Mouse (Mus musculus) kidney, postnatal 14 days (tissue): ENCODE data around the gene Fkbp7.

Source experiments
- DNase-seq: peaks from one replicate; pipeline ENCODE4 v3.0.0; 2022; ENCODE audit warnings: mixed read lengths

The Fkbp7 gene

DNA sequence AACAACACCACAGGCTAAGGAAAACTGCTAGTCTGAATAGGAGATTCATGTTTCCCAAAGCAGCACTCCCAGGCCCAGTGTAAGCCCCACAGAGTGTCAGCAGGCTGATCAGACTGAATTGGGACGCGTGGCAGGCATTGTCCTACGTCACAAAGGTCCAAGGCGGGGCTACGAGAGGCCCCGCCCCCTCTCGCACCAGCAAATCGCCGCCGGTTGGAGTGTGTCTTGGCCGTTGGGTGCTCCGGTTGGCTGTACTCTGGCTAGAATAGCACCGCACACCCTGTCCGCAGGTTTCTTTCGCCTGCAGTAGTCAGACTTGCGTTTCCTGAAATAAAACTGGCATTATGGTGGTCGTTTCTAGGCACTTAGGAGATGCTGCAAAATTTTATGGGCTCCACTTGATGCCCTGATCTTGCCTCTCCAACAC is at the start of gene Fkbp7:
Gene Fkbp7 (minus strand): TSS at position 151 of the 427 bp plus-strand sequence.
- peak; percentile 95 for DNase-seq

DNA sequence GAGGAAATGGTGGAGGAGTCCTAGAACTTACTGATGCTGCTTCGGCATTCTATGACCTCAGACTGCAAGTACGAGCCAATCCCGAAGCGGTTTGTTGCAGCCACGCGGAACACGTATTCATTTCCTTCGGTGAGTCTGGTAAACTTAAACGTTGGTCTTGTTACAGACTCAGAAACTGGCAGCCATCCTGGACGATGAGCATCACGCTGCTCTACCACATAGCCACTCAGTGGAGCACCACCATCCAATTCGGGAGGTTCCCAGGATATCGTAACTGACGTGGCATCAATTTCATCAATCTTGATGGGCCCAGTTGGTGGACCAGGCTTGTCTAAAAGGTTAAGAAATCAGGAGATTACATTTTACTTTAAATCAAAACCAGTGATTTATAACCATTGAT is 46.7 kb upstream of the Fkbp7 start:
- no peak for DNase-seq

GRCm38 (mm10) chr2:76714984-76715383 is 42.1 kb upstream of the Fkbp7 start:
- no peak for DNase-seq

DNA sequence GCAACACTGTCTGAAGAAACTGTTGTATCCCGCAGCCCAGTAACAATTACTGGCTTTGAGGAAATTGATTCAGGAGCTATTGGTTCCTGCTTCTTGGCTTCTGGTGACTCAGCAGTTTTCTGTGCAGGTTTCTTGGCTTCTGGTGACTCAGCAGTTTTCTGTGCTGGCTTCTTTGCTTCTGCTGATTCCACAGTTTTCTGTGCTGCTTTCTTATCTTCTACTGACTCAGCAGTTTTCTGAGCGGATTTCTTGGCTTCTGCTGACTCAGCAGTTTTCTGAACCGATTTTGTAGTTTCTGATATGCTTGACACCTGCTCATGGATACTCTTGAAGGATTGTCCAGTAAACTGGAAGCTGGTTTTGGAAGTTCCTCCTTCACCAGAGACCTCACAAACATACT is 35.6 kb upstream of the Fkbp7 start:
- no peak for DNase-seq

DNA sequence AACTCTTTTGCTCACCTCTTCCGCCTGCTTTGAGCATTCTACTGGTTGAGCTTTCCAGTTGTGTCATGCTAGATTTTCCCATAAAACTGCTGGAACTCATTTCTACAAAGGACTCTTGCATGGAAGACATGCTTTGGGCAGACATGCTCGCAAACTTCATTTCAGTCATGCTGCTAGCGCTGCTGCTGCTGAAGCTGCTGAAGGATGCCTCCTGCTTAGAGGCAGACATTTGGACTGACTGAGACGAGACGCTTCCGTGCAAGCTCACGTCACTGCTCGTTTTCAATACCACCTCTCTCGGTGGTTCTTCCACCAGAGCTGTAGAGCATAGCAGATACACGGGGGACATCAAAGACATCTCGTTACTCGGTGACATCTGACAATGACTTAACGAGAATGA is 32.7 kb upstream of the Fkbp7 start:
- no peak for DNase-seq

DNA sequence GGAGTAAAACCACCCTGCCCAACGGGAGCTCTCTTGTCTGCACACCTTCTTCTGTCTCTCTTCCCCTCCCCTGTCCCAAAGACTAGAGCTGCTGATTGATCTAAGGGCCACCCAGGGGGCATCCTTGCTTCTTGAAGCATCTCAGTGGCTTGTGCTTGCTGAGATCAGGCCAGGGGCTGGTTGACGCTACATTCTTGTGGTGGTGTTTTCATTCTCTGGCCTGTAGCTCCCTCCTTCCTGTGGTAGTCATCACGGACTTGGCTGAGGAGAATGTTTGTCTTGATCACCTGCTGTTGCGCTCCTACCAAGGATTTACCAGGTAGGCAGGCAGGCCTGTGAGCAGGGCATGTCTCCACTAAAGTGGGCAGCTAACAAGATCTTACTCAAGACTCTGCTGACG is 29.8 kb upstream of the Fkbp7 start:
- no peak for DNase-seq

DNA sequence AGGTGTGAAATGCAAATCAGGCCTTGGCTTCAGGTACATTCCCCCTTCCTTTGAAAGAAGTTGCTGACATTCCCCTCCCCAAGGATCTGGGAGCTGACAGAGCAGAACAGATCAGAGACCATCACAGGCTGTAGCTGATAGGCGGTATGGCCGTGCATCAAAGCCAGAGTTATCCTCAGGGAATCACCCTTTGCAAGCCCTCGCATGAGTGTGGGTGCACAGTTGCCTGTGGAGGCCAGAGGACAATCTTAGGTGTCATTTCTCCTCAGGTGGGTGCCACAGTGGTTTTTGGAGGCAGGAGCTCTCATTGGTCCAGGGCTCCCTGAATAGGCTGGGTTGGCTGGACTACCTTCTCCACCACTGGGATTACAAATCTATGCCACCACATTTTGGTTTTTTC is 29.3 kb upstream of the Fkbp7 start:
- no peak for DNase-seq

DNA sequence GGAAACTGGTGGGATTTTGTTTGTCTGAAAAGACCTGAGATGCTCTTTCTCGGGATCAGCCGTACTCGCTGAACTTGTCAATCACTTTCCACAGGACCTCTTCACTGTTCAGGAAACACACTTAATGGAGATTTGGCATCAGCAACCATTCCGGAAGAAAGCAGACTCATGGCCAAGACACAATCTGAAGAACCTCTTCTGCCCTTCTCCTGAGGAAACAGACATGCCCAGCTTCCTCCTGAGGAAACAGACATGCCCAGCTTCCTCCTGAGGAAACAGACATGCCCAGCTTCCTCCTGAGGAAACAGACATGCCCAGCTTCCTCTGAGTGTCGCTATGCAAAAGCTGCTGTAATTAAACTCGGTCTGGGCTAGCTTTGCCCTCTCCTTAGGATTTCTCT is 22.4 kb upstream of the Fkbp7 start:
- peak; percentile 40 for DNase-seq

GRCm38 (mm10) chr2:76693765-76694164 is 20.8 kb upstream of the Fkbp7 start:
- DNase-seq: no peak

- DNase-seq: peak; percentile 82
Observed at GRCm38 (mm10) chr2:76690436-76691204, 17.7 kb upstream of the Fkbp7 start.

DNA sequence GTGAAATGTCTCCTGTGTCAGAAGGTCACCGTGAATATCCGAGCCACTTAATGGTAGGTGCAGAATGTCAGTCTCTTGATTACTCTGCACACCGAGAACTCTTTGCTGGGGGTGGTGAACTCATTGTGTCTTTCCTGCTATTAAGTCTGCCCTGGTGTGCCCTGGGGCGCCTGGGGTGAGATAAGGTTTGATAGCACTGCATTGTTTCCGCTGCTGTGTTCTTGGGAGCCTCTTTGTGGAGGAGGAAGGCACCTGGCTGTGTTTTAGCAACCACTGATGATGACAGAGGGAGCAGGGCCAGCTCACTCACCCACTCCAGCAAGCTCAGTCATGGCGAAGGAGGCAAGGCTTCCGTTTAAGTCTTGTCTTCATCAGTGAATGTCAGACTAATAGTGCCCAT is 15.2 kb upstream of the Fkbp7 start:
- DNase-seq: no peak

DNA sequence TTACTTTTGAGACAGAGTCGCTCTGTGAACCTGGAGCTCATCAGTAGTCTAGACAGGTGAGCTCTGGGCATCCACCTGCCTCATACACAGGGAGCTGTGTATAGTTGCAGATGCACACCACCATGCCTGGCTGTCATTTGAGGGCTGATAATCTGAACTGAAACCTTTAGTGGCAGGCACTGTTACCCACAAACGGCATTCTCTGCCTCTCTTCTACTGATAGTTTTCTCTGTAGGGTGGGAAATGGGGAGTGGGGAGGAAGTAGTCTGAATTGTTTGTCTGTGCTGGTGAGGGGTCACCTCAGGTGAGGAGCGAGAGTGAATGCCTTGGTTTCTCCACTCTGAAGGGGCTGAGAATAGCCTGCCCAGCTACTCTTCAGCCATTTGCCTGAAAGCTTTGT is 14.7 kb upstream of the Fkbp7 start:
- DNase-seq: no peak

GRCm38 (mm10) chr2:76686986-76687385 is 14.1 kb upstream of the Fkbp7 start:
- DNase-seq: no peak

GRCm38 (mm10) chr2:76682301-76682700 is 9.4 kb upstream of the Fkbp7 start:
- DNase-seq: no peak

DNA sequence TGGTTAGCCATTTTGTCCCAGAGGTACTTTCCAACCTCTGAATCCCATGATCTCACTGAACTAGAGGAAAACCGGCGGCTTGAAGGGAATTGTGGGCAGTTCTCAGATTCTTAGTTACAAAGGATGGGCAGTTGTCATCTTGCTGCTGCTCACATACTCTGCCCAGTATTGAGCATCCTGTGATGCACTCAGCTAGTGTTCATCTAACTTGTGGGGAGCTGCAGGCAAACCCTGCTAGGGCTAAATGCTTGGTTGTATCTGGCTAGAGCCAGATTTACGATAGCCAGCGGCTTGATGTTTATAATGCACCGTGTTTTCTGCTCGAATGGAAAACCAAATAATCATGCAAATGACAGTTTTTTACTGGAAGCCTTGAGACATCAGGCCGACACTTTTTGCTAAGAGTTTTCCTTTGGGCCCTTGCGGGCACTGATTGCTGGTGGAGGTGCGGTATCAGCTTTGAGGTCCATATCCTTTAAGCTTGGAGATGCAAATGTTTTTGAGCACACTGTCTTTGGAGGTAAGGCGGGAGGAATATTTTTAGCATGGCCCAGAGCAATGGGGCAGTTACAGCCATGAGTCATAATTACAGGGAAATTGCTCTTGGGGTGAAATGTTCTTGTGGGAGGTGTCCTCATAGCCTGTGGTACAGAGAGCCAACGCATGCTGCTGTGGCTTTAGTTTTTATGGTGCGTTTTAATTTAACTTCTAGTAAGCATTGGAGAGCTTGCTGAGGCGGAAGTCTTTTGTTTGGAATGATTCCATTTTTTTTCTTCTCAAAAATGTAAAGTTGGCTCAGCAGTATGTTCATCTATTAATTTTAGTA is 3.7 kb upstream of the Fkbp7 start:
- no peak for DNase-seq

DNA sequence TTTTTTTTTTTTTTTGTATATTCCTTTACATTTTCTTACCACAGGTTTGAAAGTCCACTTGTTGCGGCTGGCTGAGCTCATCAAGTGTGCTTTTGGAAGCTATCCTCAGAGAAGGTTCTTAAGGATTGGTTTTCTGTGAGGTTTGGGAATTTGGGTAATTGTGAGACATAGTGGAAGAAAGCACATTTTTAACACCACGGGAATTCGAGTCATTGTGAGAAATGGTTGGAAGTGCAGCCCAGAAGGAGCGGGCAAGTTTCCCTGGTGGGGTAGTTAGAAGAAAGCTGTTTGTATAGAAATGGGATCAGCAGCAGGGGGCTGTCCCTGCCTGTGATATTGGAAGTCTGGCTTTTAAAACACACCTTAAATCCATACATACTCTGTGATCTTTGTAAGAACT is 3.0 kb upstream of the Fkbp7 start:
- no peak for DNase-seq

DNA sequence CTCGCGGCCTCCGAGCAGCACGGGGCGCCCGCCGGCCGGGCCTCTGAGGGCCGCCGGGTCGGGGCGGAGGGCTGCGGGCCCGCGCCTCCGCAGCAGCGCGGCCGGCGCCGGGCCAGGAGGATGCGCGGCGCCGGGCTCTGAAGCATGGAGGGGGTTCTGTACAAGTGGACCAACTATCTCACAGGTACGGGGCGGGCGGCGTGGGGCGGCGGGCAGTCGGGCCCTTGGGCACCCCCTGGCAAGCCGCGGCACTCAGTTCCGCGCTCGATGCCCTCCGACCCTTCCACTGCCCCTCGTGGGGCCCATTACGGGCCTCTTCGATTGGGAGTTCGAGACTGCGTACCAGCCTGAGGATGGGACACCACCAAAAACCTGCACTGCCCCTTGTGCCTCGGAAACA is 2.5 kb upstream of the Fkbp7 start:
- DNase-seq: no peak

DNA sequence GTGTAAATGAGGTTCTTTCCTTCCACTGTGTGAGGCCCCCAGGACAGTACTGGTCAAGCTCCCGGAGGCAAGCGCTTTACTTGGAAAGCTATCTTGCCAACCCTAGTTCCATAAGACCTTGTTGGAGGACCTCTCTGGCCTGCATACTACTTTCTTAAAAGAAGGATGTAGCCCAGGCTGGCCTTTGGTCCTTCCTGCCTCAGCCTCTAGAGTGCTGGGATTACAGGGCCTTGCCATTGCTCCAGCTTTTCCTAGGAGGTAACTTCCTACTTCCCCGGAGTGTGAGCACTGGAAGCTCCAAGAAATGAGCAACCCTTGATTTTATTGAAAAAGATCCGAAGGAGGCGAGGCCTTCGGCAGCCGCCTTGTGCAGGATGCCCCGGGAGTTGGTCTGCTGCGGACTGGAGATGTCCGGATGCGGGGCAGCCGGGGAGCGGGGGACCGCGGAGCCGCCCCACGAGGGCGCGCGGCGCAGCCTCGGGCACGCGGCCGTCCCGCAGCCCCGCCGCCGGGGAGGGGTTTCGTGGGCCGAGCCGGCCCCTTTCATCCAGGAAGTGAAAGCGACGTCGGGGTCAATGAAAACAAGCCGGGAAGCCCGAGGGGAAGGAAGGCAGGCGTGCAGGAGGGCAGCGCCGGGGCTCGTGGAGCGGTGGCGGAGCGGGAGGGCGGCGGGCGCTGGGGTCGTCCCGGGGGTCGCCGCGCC is 2.0 kb upstream of the Fkbp7 start, which contains the start of gene Plekha3:
Gene Plekha3 (plus strand): TSS at position 557 of the 703 bp plus-strand sequence.
- DNase-seq: peak; percentile 92

DNA sequence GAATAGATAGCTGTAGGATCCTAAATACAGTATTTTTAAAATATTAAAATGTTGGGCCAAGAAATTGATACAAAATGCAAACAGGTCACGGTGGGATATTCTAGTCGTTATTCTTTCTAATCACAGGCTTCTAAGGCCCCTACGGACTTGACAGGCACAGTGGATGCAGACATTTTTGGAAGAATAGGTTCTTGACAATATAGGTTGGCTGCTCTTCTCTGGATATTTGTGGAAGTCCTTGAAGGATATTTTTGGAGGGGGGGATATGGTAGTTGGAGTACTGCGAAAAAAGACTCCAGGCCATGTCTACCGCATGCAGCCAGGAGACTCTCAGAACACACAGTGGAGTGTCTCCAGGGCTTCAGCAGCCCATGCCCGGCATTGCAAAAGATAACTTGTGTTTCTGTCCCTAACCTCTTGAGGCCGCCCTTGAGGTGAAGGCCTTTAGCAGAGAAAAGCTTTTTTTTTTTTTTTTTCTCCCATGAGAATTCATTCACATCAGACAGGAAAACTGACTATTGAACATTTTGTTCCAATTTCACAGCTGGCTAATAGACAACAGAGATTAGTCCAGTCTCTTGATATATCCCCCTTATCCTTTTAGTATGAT is 661 bp upstream of the Fkbp7 start:
- peak; percentile 77 for DNase-seq

DNA sequence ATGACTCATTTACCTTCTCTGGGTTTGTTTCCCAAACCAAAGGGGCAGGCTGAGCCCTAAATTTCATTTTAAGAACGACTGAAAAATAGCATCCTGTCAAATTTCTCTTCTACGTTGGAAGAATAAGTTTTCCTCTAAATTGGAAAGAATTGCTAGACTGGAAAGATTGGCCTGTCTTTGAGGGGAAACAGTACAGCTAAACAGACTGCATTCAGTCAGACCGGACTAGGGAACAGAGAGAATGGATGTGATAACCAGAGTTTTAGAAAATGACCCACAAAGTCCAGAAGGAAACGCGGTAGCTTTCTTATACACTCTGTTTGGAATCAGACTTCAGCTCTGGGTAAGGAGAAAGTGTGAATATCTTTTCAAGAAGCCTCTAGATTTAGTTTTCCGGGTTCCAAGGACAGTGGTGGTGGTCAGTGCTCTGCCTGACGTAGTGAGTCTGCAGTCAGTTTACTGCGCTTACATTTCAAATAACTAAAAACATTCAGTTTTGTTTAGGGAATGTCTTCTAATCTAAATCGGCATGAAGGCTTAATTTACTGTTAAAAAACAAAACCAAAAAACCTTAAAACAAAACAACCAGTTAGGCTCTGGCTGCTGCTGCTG is 676 bp downstream of the Fkbp7 start:
- no peak for DNase-seq

- no peak for DNase-seq
Observed at GRCm38 (mm10) chr2:76671641-76672040, 1.3 kb downstream of the Fkbp7 start.

DNA sequence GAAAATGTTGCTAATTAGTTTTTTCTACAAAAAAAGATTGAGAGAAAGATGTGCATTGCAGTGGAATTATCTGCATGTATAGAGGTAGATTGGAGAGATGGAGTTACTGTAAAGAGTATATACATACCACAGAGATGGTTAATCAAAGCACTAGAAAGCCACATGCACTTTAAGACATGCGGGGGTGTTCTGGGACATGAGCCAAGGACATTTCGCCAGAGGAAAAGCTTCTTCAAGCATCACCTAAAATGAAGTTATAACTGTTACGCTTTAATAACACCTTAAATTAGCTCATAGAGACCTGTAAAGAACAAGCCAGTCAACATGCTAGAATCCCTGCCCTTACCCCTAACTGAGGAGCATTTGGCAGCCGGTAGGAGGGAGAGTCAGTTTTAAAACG is 5.7 kb downstream of the Fkbp7 start:
- no peak for DNase-seq

- peak; percentile 34 for DNase-seq
Observed at GRCm38 (mm10) chr2:76665531-76665930, 7.4 kb downstream of the Fkbp7 start.
